Mouse (Mus musculus) brain, embryonic 14.5 days (tissue): ENCODE measurements around the gene Spsb4.

Experiments used
- CTCF ChIP-seq: fragments of 200-500 bp; IDR thresholded peaks from 2 replicates; pipeline ENCODE4 v1.5.1; 2012; ENCODE audit warnings: inconsistent platforms, mild to moderate bottlenecking, moderate library complexity, borderline replicate concordance; ENCODE audit not compliant: insufficient read depth, insufficient read length; ENCODE audit errors: extremely low read depth
- POLR2A ChIP-seq: fragments of 200-500 bp; IDR thresholded peaks from 2 replicates; pipeline ENCODE4 v1.6.1; 2012; ENCODE audit warnings: mild to moderate bottlenecking, inconsistent platforms, borderline replicate concordance; ENCODE audit not compliant: poor library complexity, insufficient read depth, insufficient read length, severe bottlenecking; ENCODE audit errors: extremely low read depth

DNA sequence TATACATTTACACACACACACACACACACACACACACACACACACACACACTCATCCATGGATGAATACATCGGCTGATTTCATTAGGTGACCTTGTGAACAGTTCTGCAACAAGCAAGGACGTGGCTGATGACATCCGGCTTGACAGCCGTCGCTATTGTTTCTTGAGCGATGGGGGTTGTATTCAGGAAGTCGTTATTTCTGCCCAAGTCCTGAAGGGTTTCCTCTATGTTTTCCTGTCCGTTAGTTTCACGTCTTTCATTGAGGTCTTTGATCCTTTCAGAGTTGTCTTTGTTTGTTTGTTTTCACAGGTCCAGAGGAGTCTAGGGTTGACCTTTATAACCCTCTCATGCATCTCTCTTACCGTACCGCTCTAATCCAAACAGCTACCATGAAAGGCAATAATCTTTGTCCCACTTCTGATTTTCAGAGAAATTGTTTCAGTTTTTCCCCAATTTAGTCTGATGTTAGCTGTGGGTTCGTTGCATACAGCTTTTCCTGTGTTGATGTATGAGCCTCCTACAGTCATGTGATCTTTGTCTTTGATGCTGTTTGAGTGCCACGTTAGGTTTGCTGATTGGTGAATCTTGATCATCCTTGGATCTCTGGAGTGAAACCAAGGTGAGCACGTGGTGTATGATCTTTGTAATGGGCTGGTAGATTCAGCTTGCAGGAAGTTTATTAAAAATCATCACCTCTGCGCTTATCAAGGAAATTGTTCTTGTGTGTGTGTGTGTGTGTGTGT, 82.9 kb downstream of the Spsb4 start:
- TF ChIP-seq POLR2A = no peak
- no peak for TF ChIP-seq CTCF
